ENCODE assay signal across 16 mouse cellular contexts in genomic region chr2:165708266-165708665, GRCm38 (mm10).
"Had no signal": no experiment of that assay in that cellular context is flagged by ENCODE, and none has a peak within 500 bp of the region (broad histone marks: within the 10 kb centered on the region; RNA-seq: fewer than 3 reads in every experiment).

No protein-coding gene starts in this region.

- H3K27ac ChIP-seq: kidney, postnatal 0 days; limb, embryonic 10.5 days; liver, embryonic 15.5 days; midbrain, embryonic 13.5 days had no signal

- H3K36me3 ChIP-seq: limb, embryonic 10.5 days; liver, embryonic 15.5 days; midbrain, embryonic 13.5 days had no signal

- H3K9ac ChIP-seq: liver, embryonic 15.5 days; lung, embryonic 14.5 days; midbrain, embryonic 13.5 days had no signal

- H3K9me3 ChIP-seq: limb, embryonic 10.5 days; liver, embryonic 15.5 days; midbrain, embryonic 13.5 days had no signal

- ATAC-seq: inflammation-experienced regulatory T-cells, adult 6 months; intestine, postnatal 0 days; midbrain, embryonic 13.5 days had no signal

- H3K4me3 ChIP-seq: limb, embryonic 10.5 days; liver, embryonic 15.5 days; megakaryocyte, embryonic 14.5 days; midbrain, embryonic 13.5 days had no signal

- H3K4me1 ChIP-seq: liver, embryonic 15.5 days had no signal

- DNase-seq: kidney, adult 8-10 months; kidney, postnatal 36 days; layer of hippocampus, adult 9-11 months; layer of hippocampus, postnatal 36 days; lung, embryonic 14.5 days; lung, postnatal 10 days; lung, postnatal 4 days; spleen, adult 18-20 months; thymus, postnatal 14 days had no signal

- H3K27me3 ChIP-seq: liver, embryonic 15.5 days; megakaryocyte, embryonic 14.5 days; midbrain, embryonic 13.5 days had no signal

- H3K4me2 ChIP-seq: liver, embryonic 15.5 days; lung, embryonic 14.5 days; midbrain, embryonic 13.5 days had no signal
